Mouse (Mus musculus): ENCODE measurements around the gene Zkscan6.

The Zkscan6 gene

GRCm38 (mm10) chr11:65806909-65807504 is at the start of gene Zkscan6:
Zkscan6 (plus strand) TSS chr11:65807175.
- peak; percentile 95 for DNase-seq (ENCODE audit: low spot score)

- DNase-seq (ENCODE audit: low spot score): no peak
Observed at GRCm38 (mm10) chr11:65759350-65759749, 47.6 kb upstream of the Zkscan6 start.

- DNase-seq (ENCODE audit: low spot score): no peak
Observed at GRCm38 (mm10) chr11:65760912-65761311, 46.1 kb upstream of the Zkscan6 start.

- no peak for DNase-seq (ENCODE audit: low spot score)
Observed at GRCm38 (mm10) chr11:65768445-65768844, 38.5 kb upstream of the Zkscan6 start.

GRCm38 (mm10) chr11:65769990-65770389 is 37.0 kb upstream of the Zkscan6 start:
- no peak for DNase-seq (ENCODE audit: low spot score)

GRCm38 (mm10) chr11:65771546-65771945 is 35.4 kb upstream of the Zkscan6 start:
- no peak for DNase-seq (ENCODE audit: low spot score)

- no peak for DNase-seq (ENCODE audit: low spot score)
Observed at GRCm38 (mm10) chr11:65773535-65773934, 33.4 kb upstream of the Zkscan6 start.

DNA sequence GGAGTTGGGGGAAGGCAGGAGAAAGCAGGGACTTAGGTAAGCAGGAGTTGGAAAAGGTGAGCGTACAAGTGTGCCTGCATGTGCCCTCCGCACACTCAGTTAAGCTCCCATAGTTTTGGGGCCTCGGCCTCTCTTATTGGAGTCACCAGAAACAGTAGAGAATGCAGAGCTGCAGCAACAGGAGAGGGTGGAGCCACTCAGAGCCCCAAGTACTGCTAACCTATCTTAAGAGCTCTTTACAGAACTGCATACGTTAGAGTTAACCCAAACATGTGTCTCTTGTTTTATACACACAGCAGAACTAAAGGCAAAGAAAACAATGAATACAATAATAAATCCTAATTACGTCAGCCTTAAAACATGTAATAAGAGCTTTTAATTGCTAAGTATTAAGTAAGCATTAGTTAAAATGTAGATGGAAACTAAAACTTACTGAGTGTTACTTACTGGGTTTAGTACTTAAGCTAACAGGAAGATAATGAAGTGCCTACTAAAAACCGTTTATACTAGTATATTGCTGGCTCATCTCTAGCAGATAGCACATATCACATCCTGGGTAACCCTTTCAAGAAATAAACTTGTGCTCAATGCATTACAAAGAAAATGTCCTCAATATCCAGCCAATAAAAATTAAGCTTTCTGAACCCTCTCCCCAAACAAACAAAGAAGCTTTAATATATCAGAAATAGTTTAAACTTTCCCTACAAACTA is 32.9 kb upstream of the Zkscan6 start:
- no peak for DNase-seq (ENCODE audit: low spot score)

GRCm38 (mm10) chr11:65776906-65777611 is 29.9 kb upstream of the Zkscan6 start:
- DNase-seq (ENCODE audit: low spot score): no peak

DNA sequence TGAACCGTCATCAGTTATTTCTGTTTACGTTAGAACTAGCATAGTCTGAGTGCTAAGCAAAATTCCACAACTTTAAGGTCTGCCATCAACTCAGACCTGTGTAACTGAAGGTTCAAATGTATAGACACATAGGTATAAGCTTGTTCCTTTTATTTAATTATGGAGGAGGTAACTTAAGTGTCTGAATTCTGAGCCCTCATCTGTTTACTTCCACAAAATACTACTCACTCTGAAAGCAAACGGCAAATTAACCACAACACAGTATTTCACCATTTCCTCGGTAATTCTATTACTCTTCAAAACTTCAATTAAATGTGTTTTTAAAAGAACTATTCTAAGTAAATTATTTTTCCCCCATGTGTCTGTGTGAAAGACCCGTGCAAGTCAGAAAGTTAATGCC is 29.2 kb upstream of the Zkscan6 start:
- no peak for DNase-seq (ENCODE audit: low spot score)

- DNase-seq (ENCODE audit: low spot score): no peak
Observed at GRCm38 (mm10) chr11:65779066-65779465, 27.9 kb upstream of the Zkscan6 start.

DNA sequence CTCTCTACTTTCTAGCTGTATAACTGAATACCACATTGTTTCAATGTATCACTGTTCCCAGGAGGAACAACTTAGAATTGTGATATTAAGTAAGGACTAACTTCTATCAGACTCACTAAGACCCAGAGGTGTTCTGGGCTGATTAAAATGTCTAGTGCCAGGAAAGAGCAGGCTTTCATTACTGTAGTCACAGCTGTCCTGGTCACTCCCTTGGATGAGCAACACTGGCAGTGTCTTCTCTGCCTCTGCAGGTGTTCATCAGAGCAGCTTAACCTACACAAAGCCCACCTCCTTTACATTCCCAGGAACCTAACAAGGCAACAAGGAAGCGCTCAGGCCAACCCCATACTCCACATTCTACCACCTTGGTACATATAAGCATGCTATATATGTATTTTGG is 27.4 kb upstream of the Zkscan6 start:
- DNase-seq (ENCODE audit: low spot score): no peak

GRCm38 (mm10) chr11:65781596-65781995 is 25.4 kb upstream of the Zkscan6 start:
- no peak for DNase-seq (ENCODE audit: low spot score)

DNA sequence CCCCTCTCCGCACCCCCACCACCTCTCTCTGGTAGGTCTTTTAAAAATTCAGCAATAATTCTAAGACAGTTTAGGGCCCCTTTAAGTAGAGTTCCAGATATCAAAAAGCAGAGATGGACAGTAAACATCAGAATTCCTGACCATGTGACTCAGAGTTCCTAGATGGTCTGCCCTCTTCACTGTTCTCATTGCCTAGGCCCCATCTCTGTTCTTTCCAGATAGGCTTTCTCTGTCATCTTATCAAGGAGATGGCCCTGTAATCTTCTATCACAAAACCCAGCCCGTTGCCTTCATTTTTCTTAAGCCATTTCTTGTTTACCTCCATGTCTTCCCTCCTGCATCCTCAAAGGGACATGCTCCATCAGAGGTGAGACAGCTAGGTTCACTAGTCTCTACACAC is 20.8 kb upstream of the Zkscan6 start:
- DNase-seq (ENCODE audit: low spot score): no peak

- DNase-seq (ENCODE audit: low spot score): peak; percentile 52
Observed at GRCm38 (mm10) chr11:65787421-65788151, 19.4 kb upstream of the Zkscan6 start.

DNA sequence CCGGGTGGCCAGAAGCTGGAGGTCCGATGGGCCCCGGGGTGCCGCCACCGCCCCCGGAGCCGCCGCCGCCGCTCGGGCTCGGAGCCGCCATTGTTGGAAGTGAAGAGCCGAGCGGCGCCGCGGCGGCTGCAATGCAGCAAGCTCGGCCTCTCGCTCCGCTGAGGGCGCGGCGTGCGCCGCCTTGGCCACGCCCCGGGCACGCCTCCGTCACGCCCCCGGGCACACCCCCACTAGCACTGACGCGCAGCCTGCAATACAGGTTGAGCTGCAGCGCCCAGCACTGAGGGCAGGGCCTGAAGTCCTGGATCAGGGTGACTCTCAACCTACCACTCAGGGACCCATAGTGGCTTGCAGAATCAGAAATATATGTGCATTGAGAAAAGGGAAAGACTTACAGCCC is 18.8 kb upstream of the Zkscan6 start, which contains the start of gene Map2k4:
Map2k4 (minus strand) TSS at position 144 of the 400 bp plus-strand sequence.
- DNase-seq (ENCODE audit: low spot score): peak; percentile 92

DNA sequence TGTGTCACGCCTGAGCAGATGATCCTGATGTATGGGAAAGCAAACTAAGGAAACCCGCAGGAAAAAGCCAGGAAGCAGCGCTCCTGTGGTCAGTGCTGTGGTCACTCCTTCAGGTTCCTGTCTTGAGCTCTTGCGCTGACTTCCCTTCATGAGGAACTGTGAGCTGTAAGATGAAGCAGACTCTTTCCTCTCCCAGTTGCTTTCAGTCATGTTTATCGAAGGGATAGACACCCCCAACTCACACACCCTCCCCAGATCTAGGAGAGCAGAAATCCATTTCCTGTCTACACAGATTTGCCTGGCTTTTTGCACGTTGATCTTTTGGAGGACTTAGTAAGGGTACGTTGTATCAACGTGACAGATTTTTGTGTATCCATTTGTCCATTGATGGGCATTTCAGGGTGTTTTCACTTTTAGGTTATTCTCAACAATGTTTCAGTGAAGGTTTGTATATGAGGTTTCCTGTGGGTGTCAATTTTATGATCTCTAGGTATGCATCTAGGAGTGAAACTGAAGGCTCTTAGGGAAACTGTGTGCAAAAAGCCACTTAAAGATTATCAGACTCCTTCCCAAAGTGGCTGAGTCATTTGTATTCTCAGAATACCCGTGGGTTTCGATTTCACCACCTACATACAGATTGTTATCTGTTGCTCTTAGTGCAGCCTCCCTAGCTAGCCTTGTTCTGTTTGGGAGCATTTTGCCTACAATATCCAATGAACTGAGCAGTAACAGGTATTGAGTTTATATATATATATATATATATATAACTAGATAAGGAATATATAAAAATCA is 12.4 kb upstream of the Zkscan6 start:
- DNase-seq (ENCODE audit: low spot score): no peak

DNA sequence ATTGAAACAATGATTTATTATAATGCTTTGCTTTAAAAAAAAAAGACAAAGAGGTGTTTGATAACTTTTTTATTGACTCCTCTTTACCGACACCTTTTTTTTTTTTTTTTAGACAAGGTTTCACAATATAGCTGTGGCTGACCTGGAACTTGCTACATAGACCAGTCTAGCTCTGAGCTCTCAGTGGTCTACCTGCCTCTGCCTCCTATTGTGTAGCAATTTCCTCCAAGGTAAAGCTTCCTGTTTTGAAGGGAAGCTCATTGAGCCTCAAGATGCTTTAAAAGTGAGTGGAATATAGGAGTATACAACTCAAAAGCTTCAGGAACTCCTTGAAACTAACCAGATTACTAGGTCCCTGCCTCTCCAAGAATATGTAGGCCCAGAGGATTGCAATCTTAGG is 11.1 kb upstream of the Zkscan6 start:
- DNase-seq (ENCODE audit: low spot score): no peak

DNA sequence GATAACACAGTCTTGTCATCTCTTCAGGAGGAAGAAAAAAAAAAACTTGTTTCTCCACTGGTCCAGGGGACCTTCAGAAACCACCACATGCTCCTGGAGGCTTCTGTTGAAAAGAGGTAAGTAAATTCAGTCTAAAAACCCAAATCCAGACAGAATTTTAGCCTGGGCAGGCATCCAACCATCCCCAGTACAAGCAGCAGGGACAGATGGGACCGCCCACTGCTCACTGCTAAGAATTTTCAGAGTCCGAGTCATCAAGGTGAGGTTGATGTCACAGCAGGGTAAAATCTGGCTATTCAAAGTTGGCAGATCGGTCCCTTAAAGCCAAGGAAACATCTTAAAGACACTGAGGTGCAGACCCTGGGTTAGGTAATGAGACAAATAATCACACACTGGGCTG is 5.1 kb upstream of the Zkscan6 start:
- DNase-seq (ENCODE audit: low spot score): no peak

- DNase-seq (ENCODE audit: low spot score): peak; percentile 50
Observed at GRCm38 (mm10) chr11:65806321-65806904, 562 bp upstream of the Zkscan6 start.

- no peak for DNase-seq (ENCODE audit: low spot score)
Observed at GRCm38 (mm10) chr11:65807601-65808000, 626 bp downstream of the Zkscan6 start.
